Mouse (Mus musculus): ENCODE results near the gene Hk1. TPM values are rescaled to one million over a fixed set of nuclear protein-coding genes. Genes with fewer than 3 reads are reported as not detected.

Gene Hk1
- polyA plus RNA-seq (2012; fragmentation: generic; extraction: Trizol), result 103 TPM

DNA sequence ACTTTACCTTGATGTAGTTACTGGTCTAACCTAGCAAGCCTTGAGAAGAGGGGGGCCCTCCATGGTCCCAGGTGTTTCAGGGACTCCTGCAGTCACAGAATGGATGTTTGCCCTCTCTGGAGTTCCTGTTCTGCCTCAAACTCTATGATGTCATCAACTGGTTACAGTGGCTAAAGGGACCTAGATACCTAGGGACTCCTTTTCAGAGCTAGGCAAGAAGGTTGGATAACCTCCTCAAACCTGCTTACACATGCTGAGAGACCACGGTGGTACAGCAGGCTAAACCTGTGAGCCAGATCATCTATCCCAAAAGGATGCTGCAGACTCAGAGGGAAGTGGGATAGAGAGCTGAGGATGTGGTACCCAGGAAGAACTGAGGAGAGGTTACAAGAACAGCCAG is at the start of gene Hk1:
Gene Hk1, minus strand, starts transcription at position 101 of the 400 bp plus-strand sequence.
- no peak for TF ChIP-seq POLR2AphosphoS2 (IDR thresholded peaks at IDR 0.05; ENCODE audit: insufficient read length, low read depth)
- TF ChIP-seq MYOD1 (IDR thresholded peaks at IDR 0.05; ENCODE audit: control insufficient read depth in 1 of 3, insufficient read length in 2 of 3, low read depth in 2 of 3), result no peak
- TF ChIP-seq REST (IDR thresholded peaks at IDR 0.05; ENCODE audit: insufficient read depth, insufficient read length), result no peak
- no peak for TF ChIP-seq E2F4 (IDR thresholded peaks at IDR 0.05; ENCODE audit: insufficient read depth)
- no peak for TF ChIP-seq TCF3 (IDR thresholded peaks at IDR 0.05; ENCODE audit: insufficient read length, low read depth)
- no peak for TF ChIP-seq MAX (IDR thresholded peaks at IDR 0.05; ENCODE audit: low read depth)
- no peak for TF ChIP-seq CEBPB (IDR thresholded peaks at IDR 0.05; ENCODE audit: insufficient read depth, poor library complexity, severe bottlenecking)
- no peak for TF ChIP-seq SRF (IDR thresholded peaks at IDR 0.05; ENCODE audit: control insufficient read depth, insufficient read length, low read depth)
- TF ChIP-seq POLR2A (IDR thresholded peaks at IDR 0.05; ENCODE audit: insufficient read length, low read depth), result no peak
- TF ChIP-seq MYOG (IDR thresholded peaks at IDR 0.05; ENCODE audit: control insufficient read depth in 1 of 3, insufficient read depth in 1 of 3, insufficient read length in 2 of 3, low read depth in 2 of 3), result no peak
- TF ChIP-seq TCF12 (IDR thresholded peaks at IDR 0.05; ENCODE audit: insufficient read depth, poor library complexity, severe bottlenecking), result no peak
- no peak for TF ChIP-seq USF1 (IDR thresholded peaks at IDR 0.05; ENCODE audit: low read depth)
- no peak within 1 kb of the TSS for H3K4me3 ChIP-seq
- peaks cover 28% of the 10 kb centered on the region for H3K27me3 ChIP-seq (ENCODE audit: control insufficient read depth, insufficient read depth, insufficient read length)
- H3K79me2 ChIP-seq (ENCODE audit: control insufficient read depth, insufficient read depth), result no peaks in the 10 kb centered on the region
- H3K4me2 ChIP-seq (ENCODE audit: low read depth), result no peak within 1 kb of the TSS
- H3K36me3 ChIP-seq (ENCODE audit: control insufficient read depth, insufficient read depth), result no peaks in the 10 kb centered on the region
- no peak within 1 kb of the TSS for H3ac ChIP-seq (ENCODE audit: control insufficient read depth, insufficient read length)

DNA sequence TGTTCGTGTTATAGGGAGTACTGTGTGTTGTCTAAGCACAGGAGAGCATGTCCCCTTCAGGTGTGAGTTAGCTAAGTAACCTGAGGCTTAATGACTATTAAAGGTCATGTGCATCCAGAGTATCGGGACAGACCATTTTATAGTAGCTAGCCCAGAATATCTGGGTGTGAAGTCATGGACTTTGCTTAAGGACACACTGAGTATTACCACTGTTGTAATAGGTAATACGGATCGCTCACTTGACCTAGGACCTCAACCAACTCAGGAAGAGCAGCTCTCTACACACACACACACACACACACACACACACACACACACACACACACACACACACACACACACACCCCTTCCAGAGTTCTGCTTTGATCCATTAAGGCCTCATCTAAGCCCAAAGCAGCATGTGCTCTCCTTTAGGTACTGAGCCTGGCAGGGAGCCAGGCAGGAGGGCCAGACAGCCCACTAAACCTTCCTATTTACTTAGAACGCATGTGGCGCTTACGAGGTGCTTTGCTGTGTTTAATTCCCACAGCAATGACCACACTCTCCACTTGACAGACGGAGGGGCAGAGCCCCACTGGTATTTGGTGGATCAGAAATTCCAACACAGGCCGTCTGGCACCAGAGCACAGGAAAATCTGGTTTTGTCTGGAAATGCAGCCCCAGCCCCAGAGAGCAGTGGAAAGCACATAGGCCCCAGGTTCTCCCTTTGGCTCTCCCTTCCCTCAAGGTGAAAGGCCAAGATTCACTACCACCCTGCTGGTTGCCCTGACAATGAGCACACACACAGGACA is 45.6 kb upstream of the Hk1 start:
- H3ac ChIP-seq (ENCODE audit: control insufficient read depth, insufficient read length), result no peak overlapping the region
- H3K27me3 ChIP-seq (ENCODE audit: control insufficient read depth, insufficient read depth, insufficient read length), result no peaks in the 10 kb centered on the region
- H3K79me2 ChIP-seq (ENCODE audit: control insufficient read depth, insufficient read depth), result no peaks in the 10 kb centered on the region
- no peak overlapping the region for H3K4me2 ChIP-seq (ENCODE audit: low read depth)
- TF ChIP-seq CEBPB (IDR thresholded peaks at IDR 0.05; ENCODE audit: insufficient read depth, poor library complexity, severe bottlenecking) (no peak), REST (IDR thresholded peaks at IDR 0.05; ENCODE audit: insufficient read depth, insufficient read length) (no peak), TCF3 (IDR thresholded peaks at IDR 0.05; ENCODE audit: insufficient read length, low read depth) (no peak), MAX (IDR thresholded peaks at IDR 0.05; ENCODE audit: low read depth) (no peak)
- H3K4me3 ChIP-seq, result no peak overlapping the region
- peaks cover 18% of the 10 kb centered on the region for H3K36me3 ChIP-seq (ENCODE audit: control insufficient read depth, insufficient read depth)

DNA sequence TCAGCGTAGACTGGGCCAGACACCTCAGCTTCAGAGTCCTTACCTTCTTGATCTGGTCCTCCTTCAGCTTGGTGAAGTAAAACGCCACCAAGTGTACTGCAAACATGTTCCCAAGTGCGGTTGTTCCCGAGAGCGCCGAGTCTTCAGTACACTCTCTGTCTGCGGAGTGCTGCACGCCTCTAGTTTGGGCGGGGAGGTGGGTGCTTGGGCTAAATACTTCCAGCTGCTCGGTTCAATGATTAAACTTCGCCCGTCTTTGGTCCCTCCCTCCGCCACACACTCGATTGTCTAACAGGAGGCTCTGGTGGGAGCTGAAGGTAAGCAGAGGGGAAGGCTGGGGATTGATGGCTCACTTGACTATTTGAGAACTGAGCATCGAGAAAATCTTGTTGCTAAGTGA is 42.5 kb upstream of the Hk1 start, which contains the start of gene Hkdc1:
Gene Hkdc1, minus strand, starts transcription at position 237 of the 400 bp plus-strand sequence.
- H3K36me3 ChIP-seq (ENCODE audit: control insufficient read depth, insufficient read depth), result no peaks in the 10 kb centered on the region
- H3K27me3 ChIP-seq (ENCODE audit: control insufficient read depth, insufficient read depth, insufficient read length), result no peaks in the 10 kb centered on the region
- TF ChIP-seq MYOG (IDR thresholded peaks at IDR 0.05; ENCODE audit: control insufficient read depth in 1 of 3, insufficient read depth in 1 of 3, insufficient read length in 2 of 3, low read depth in 2 of 3) (no peak), E2F4 (IDR thresholded peaks at IDR 0.05; ENCODE audit: insufficient read depth) (no peak), SRF (IDR thresholded peaks at IDR 0.05; ENCODE audit: control insufficient read depth, insufficient read length, low read depth) (no peak), TCF12 (IDR thresholded peaks at IDR 0.05; ENCODE audit: insufficient read depth, poor library complexity, severe bottlenecking) (no peak), USF1 (IDR thresholded peaks at IDR 0.05; ENCODE audit: low read depth) (no peak), TCF3 (IDR thresholded peaks at IDR 0.05; ENCODE audit: insufficient read length, low read depth) (no peak), POLR2A (IDR thresholded peaks at IDR 0.05; ENCODE audit: insufficient read length, low read depth) (no peak), CEBPB (IDR thresholded peaks at IDR 0.05; ENCODE audit: insufficient read depth, poor library complexity, severe bottlenecking) (no peak), POLR2AphosphoS2 (IDR thresholded peaks at IDR 0.05; ENCODE audit: insufficient read length, low read depth) (no peak), MYOD1 (IDR thresholded peaks at IDR 0.05; ENCODE audit: control insufficient read depth in 1 of 3, insufficient read length in 2 of 3, low read depth in 2 of 3) (no peak), MAX (IDR thresholded peaks at IDR 0.05; ENCODE audit: low read depth) (no peak), REST (IDR thresholded peaks at IDR 0.05; ENCODE audit: insufficient read depth, insufficient read length) (no peak)
- H3K4me3 ChIP-seq, result no peak within 1 kb of the TSS
- no peaks in the 10 kb centered on the region for H3K79me2 ChIP-seq (ENCODE audit: control insufficient read depth, insufficient read depth)
- no peak within 1 kb of the TSS for H3K4me2 ChIP-seq (ENCODE audit: low read depth)
- H3ac ChIP-seq (ENCODE audit: control insufficient read depth, insufficient read length), result no peak within 1 kb of the TSS

- H3K36me3 ChIP-seq (ENCODE audit: control insufficient read depth, insufficient read depth), result no peaks in the 10 kb centered on the region
- H3K79me2 ChIP-seq (ENCODE audit: control insufficient read depth, insufficient read depth), result no peaks in the 10 kb centered on the region
- TF ChIP-seq SRF (IDR thresholded peaks at IDR 0.05; ENCODE audit: control insufficient read depth, insufficient read length, low read depth) (no peak), MYOG (IDR thresholded peaks at IDR 0.05; ENCODE audit: control insufficient read depth in 1 of 3, insufficient read depth in 1 of 3, insufficient read length in 2 of 3, low read depth in 2 of 3) (peak in 1 of 3 experiments; percentile 50), MYOD1 (IDR thresholded peaks at IDR 0.05; ENCODE audit: control insufficient read depth in 1 of 3, insufficient read length in 2 of 3, low read depth in 2 of 3) (peak in 2 of 3 experiments; percentile 21 to 65)
- no peak overlapping the region for H3ac ChIP-seq (ENCODE audit: control insufficient read depth, insufficient read length)
- no peak overlapping the region for H3K4me2 ChIP-seq (ENCODE audit: low read depth)
- no peaks in the 10 kb centered on the region for H3K27me3 ChIP-seq (ENCODE audit: control insufficient read depth, insufficient read depth, insufficient read length)
- H3K4me3 ChIP-seq, result no peak overlapping the region
Measured at GRCm38 (mm10) chr10:62421127-62421526, 41.4 kb upstream of the Hk1 start.

DNA sequence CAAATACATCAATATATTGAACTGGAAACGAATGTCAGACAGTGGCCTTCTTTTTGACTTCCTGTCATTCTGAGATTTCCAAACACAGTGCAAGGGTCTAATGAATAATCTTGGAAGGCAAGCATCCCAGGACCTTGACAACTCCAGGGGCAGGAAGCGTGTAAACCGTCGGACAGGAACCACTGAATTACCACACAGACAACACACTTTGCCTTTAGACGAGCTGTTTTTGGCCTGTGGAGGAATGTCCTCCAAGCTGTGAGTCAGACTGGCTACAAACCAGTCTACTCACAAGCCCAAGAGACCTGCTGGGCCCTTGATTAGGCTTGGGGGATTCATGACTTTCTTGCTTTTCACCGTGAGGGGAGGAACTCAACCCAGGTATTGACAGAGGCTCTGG is 40.7 kb upstream of the Hk1 start:
- no peak for TF ChIP-seq E2F4 (IDR thresholded peaks at IDR 0.05; ENCODE audit: insufficient read depth)
- no peak for TF ChIP-seq TCF12 (IDR thresholded peaks at IDR 0.05; ENCODE audit: insufficient read depth, poor library complexity, severe bottlenecking)
- TF ChIP-seq REST (IDR thresholded peaks at IDR 0.05; ENCODE audit: insufficient read depth, insufficient read length), result no peak
- TF ChIP-seq POLR2A (IDR thresholded peaks at IDR 0.05; ENCODE audit: insufficient read length, low read depth), result no peak
- TF ChIP-seq CEBPB (IDR thresholded peaks at IDR 0.05; ENCODE audit: insufficient read depth, poor library complexity, severe bottlenecking), result no peak
- TF ChIP-seq MYOG (IDR thresholded peaks at IDR 0.05; ENCODE audit: control insufficient read depth in 1 of 3, insufficient read depth in 1 of 3, insufficient read length in 2 of 3, low read depth in 2 of 3), result no peak
- TF ChIP-seq POLR2AphosphoS2 (IDR thresholded peaks at IDR 0.05; ENCODE audit: insufficient read length, low read depth), result no peak
- TF ChIP-seq SRF (IDR thresholded peaks at IDR 0.05; ENCODE audit: control insufficient read depth, insufficient read length, low read depth), result no peak
- TF ChIP-seq TCF3 (IDR thresholded peaks at IDR 0.05; ENCODE audit: insufficient read length, low read depth), result no peak
- TF ChIP-seq USF1 (IDR thresholded peaks at IDR 0.05; ENCODE audit: low read depth), result no peak
- no peak for TF ChIP-seq MYOD1 (IDR thresholded peaks at IDR 0.05; ENCODE audit: control insufficient read depth in 1 of 3, insufficient read length in 2 of 3, low read depth in 2 of 3)
- TF ChIP-seq MAX (IDR thresholded peaks at IDR 0.05; ENCODE audit: low read depth), result no peak
- Histone ChIP-seq H3K79me2 (ENCODE audit: control insufficient read depth, insufficient read depth) (no peaks in the 10 kb centered on the region), H3K27me3 (ENCODE audit: control insufficient read depth, insufficient read depth, insufficient read length) (no peaks in the 10 kb centered on the region), H3ac (ENCODE audit: control insufficient read depth, insufficient read length) (no peak overlapping the region), H3K4me2 (ENCODE audit: low read depth) (no peak overlapping the region), H3K4me3 (no peak overlapping the region), H3K36me3 (ENCODE audit: control insufficient read depth, insufficient read depth) (no peaks in the 10 kb centered on the region)

All from myocyte (in vitro differentiated cells).